Mouse (Mus musculus): ENCODE results near the gene Slc4a2.

- TF ChIP-seq CTCF (IDR thresholded peaks at IDR 0.05; ENCODE audit: low read depth, low read length), result no peak
- TF ChIP-seq GATA1 (IDR thresholded peaks at IDR 0.05; ENCODE audit: borderline replicate concordance, low read length), result no peak
- no peak for TF ChIP-seq POLR2AphosphoS5 (IDR thresholded peaks at IDR 0.05; ENCODE audit: insufficient replicate concordance, low read depth, low read length)
- TF ChIP-seq TAL1 (conservative IDR thresholded peaks at IDR 0.05; ENCODE audit: low read depth, low read length), result no peak
- TF ChIP-seq GATA2 (IDR thresholded peaks at IDR 0.05; ENCODE audit: borderline replicate concordance, low read depth, low read length), result no peak
These were observed 1.3 kb downstream of the Slc4a2 start for GRCm38 (mm10) chr5:24424861-24425411.

Measured in G1E (cell line).